Mouse (Mus musculus) limb, embryonic 15.5 days (tissue): Measurements from ENCODE around the gene Rph3a. TPM values are rescaled to one million over a fixed set of nuclear protein-coding genes. Genes with fewer than 3 reads are reported as not detected.

Experiments
- ATAC-seq: fragments of 200-750 bp; cut with Nextera tagmentation; 2 replicates; pipeline ENCODE4 v1.8.0; 2017; ENCODE audit warnings: low read depth, moderate TSS enrichment; ENCODE audit not compliant: insufficient number of reproducible peaks, low FRiP score, low TSS enrichment
- H3K27ac ChIP-seq: fragments of 300-500 bp; sonication (generic); 2 replicates; pipeline ENCODE4 v1.5.1; 2015; ENCODE audit warnings: moderate library complexity, mild to moderate bottlenecking, inconsistent platforms
- H3K27me3 ChIP-seq: fragments of 300-500 bp; sonication (generic); 2 replicates; pipeline ENCODE4 v1.6.1; 2015; ENCODE audit warnings: inconsistent platforms
- H3K36me3 ChIP-seq: fragments of 300-500 bp; sonication (generic); 2 replicates; pipeline ENCODE4 v1.6.1; 2015; ENCODE audit warnings: inconsistent platforms
- H3K4me1 ChIP-seq: fragments of 300-500 bp; sonication (generic); 2 replicates; pipeline ENCODE4 v1.6.1; 2015; ENCODE audit warnings: inconsistent platforms
- H3K4me2 ChIP-seq: fragments of 300-500 bp; sonication (generic); 2 replicates; pipeline ENCODE4 v1.6.1; 2015; ENCODE audit warnings: mild to moderate bottlenecking, inconsistent platforms
- H3K4me3 ChIP-seq: fragments of 300-500 bp; sonication (generic); 2 replicates; pipeline ENCODE4 v1.5.1; 2015; ENCODE audit warnings: mild to moderate bottlenecking, inconsistent platforms
- H3K9ac ChIP-seq: fragments of 300-500 bp; sonication (generic); 2 replicates; pipeline ENCODE4 v1.6.1; 2015; ENCODE audit warnings: inconsistent platforms
- H3K9me3 ChIP-seq: fragments of 300-500 bp; sonication (generic); 2 replicates; pipeline ENCODE4 v1.6.1; 2016; ENCODE audit warnings: inconsistent platforms
- WGBS: fragments of 180-500 bp; shearing (Covaris S2); methylation state at CpG from one replicate; pipeline ENCODE4 v1.1.7; 2015; 5-methylcytosine and 5-hydroxymethylcytosine counted together
- polyA plus RNA-seq: library from polyadenylated mRNA; unstranded; fragments of >200 nt; fragmentation: Nextera tagmentation; extraction: Ambion mirVana; gene quantifications from 2 replicates; pipeline ENCODE4 v1.2.1, GENCODE M21; 2015

Rph3a gene
- polyA plus RNA-seq, 1 experiment from 2014 or later, result 0.06 TPM

DNA sequence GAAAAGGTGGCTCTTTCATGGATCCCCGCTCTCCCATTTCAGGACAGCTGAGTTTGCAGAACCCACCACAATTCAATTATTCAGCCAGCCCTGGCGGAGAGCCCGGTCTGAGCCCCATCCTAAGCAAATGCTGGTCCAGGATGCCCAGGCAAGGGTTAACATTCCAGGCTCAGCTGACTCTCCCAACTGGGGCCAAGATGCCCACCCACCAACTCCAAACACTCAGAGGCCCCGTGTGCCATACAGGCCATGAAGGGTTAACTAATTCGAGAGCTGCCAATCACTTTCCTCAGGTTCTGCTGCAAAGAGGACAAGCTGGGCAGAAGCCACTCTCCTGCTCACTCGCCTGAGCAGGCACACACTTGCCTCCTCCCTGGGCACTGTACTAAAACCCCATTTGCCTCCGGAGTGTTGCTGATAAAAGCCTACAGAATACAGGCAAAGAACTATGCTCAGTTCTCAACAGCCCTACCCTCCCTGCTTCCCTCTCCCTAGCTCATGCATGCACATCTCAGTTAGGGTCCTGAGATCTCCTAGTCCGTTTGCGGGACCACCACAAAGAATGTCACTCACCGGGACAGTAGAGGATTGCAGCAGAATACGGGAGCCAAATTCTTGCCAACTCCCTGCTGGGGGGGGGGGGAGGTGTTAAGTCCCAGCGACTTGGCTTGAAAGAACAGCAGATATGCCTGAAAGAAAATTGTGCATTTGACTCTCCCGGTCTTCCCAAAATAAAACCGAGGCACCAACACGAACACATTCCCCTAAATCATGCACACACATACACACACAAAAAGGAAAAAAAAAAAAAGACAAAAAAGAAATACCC is 1.3 kb downstream of the Rph3a start:
- no peaks in the 10 kb centered on the region for H3K36me3 ChIP-seq
- no peak for ATAC-seq
- H3K27ac ChIP-seq, result no peak overlapping the region
- H3K4me1 ChIP-seq, result peaks cover 3% of the 10 kb centered on the region; the same call in 1 of the 2 replicates
- 15% methylated on average over 15 of the region's 15 CpGs for WGBS
- no peak overlapping the region for H3K4me2 ChIP-seq
- peaks cover 45% of the 10 kb centered on the region for H3K27me3 ChIP-seq
- H3K9ac ChIP-seq, result no peak overlapping the region
- no peaks in the 10 kb centered on the region for H3K9me3 ChIP-seq
- H3K4me3 ChIP-seq, result no peak overlapping the region

DNA sequence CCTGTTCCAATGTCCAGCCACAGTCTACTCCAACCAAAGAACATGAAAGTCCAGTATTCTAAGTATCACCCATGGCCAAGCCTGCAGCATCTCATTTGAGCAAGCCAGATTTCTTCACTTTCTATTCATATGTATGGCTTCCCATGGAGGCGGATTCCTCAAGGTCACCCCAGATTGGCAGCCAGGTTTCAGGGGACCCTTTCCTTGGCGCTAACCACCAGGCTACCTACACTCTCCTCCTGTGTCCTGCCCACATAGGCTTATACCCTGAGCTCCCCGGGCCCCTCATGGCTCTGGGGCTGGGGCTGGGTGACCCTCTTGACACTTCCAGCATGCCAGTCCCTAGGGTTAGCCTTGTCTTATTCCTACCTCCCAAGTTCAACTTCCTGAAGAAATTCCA is 2.3 kb downstream of the Rph3a start:
- no peaks in the 10 kb centered on the region for H3K9me3 ChIP-seq
- H3K4me3 ChIP-seq, result no peak overlapping the region
- no peak overlapping the region for H3K27ac ChIP-seq
- WGBS, result 82% methylated on average over 3 of the region's 3 CpGs
- ATAC-seq, result no peak
- no peaks in the 10 kb centered on the region for H3K36me3 ChIP-seq
- peaks cover 49% of the 10 kb centered on the region for H3K27me3 ChIP-seq
- H3K4me1 ChIP-seq, result peaks cover 3% of the 10 kb centered on the region; the same call in 1 of the 2 replicates
- H3K9ac ChIP-seq, result no peak overlapping the region
- H3K4me2 ChIP-seq, result no peak overlapping the region

DNA sequence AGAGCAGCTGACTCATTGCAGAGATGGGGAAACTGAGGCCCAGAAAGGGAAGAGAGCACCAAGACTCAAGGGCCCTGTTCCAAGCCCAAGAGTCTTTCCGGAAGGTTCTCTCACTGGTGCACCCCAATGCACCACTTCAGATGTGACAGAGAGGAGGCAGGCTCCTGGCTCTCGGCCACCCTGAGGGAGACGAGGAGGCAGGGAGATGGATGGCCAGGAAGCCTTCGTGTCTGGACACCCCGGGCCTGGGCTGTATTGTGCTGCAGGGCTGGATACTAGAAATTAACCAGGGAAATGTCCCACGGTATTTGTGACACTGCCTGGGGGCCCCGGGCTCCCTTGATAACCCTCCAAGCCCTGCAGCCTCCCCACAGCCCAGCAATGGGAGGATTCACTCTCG is 2.8 kb downstream of the Rph3a start:
- Histone ChIP-seq H3K27me3 (peaks cover 51% of the 10 kb centered on the region), H3K4me1 (peaks cover 3% of the 10 kb centered on the region; the same call in 1 of the 2 replicates), H3K4me3 (no peak overlapping the region), H3K36me3 (no peaks in the 10 kb centered on the region), H3K27ac (no peak overlapping the region), H3K4me2 (no peak overlapping the region), H3K9ac (no peak overlapping the region), H3K9me3 (no peaks in the 10 kb centered on the region)
- WGBS, result 72% methylated on average over 8 of the region's 8 CpGs
- ATAC-seq, result no peak

DNA sequence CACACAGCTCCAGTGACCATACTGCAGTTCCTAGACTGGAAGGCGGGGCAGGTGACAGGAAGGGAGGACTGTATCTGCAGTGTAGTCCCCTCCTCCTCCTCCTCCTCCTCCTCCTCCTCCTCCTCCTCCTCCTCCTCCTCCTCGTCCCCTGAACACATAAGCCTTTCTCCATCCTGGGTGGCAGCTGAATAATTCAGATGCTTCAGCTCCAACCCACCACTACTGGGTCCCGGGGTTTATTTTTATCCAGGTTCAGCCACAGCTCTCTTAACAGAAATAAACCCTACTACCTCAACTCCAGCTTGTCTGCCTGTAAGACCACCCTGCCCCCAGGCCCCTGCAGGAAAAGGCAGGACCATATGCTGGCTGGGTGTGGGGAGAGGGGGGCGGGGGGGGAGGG is 3.7 kb downstream of the Rph3a start:
- H3K27ac ChIP-seq, result no peak overlapping the region
- ATAC-seq, result no peak

DNA sequence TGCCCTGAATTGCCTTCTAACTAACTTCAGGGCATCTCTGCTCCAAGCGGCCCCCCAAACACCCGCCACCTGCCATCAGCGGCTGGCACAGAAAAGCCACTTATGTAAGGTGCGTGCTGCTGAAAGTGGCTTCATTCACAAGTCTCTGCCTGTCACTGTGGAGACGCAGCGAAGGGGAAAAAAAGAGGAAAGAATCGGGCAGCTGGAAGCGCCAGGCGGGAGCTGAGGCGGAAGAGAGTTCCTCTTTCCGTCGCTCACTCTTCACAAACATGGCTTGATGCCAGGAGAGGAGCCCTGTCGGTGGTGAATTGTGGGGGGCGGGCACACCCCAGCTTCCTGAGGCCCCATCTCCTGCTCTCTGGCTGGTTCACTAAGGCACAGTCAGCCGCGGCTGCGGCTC is 6.1 kb downstream of the Rph3a start:
- no peaks in the 10 kb centered on the region for H3K4me1 ChIP-seq

More for the DNA sequence above, 3.7 kb downstream of the Rph3a start:
- no peaks in the 10 kb centered on the region for H3K36me3 ChIP-seq
- 55% methylated on average over 2 of the region's 4 CpGs for WGBS
- no peak overlapping the region for H3K4me3 ChIP-seq
- H3K9ac ChIP-seq, result no peak overlapping the region
- H3K27me3 ChIP-seq, result peaks cover 47% of the 10 kb centered on the region
- peaks cover 3% of the 10 kb centered on the region; the same call in 1 of the 2 replicates for H3K4me1 ChIP-seq
- H3K9me3 ChIP-seq, result no peaks in the 10 kb centered on the region
- H3K4me2 ChIP-seq, result no peak overlapping the region

DNA sequence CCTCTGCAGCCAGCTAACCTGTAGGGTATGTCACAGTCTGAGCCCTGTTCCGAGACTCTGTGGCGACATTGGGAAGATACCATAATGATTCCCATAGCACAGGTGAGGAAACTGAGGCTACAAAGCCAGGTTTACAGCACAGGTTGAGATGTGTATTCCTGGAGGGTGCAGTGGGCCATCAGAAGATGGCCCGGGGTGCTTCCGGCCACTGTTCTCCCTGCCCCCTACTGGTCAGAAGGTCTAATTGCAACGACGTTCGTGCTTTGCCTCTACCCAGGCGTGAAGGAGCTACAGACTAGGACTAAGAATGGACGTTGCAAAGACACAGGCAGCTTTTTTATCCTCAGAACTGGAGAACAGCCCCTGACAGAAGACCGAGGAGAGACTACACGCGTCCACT is 10.3 kb downstream of the Rph3a start:
- H3K27me3 ChIP-seq, result peaks cover 11% of the 10 kb centered on the region
- WGBS, result 36% methylated on average over 12 of the region's 12 CpGs
- no peaks in the 10 kb centered on the region for H3K9me3 ChIP-seq
- H3K4me1 ChIP-seq, result no peaks in the 10 kb centered on the region
- H3K9ac ChIP-seq, result no peak overlapping the region
- no peak overlapping the region for H3K27ac ChIP-seq
- no peak for ATAC-seq
- H3K4me2 ChIP-seq, result no peak overlapping the region
- H3K4me3 ChIP-seq, result no peak overlapping the region
- H3K36me3 ChIP-seq, result no peaks in the 10 kb centered on the region

More for the DNA sequence above, 6.1 kb downstream of the Rph3a start:
- ATAC-seq, result no peak
- H3K36me3 ChIP-seq, result no peaks in the 10 kb centered on the region
- 39% methylated on average over 17 of the region's 17 CpGs for WGBS
- no peak overlapping the region for H3K4me3 ChIP-seq
- no peak overlapping the region for H3K4me2 ChIP-seq
- no peaks in the 10 kb centered on the region for H3K9me3 ChIP-seq
- H3K27me3 ChIP-seq, result peaks cover 30% of the 10 kb centered on the region
- no peak overlapping the region for H3K9ac ChIP-seq
- no peak overlapping the region for H3K27ac ChIP-seq

DNA sequence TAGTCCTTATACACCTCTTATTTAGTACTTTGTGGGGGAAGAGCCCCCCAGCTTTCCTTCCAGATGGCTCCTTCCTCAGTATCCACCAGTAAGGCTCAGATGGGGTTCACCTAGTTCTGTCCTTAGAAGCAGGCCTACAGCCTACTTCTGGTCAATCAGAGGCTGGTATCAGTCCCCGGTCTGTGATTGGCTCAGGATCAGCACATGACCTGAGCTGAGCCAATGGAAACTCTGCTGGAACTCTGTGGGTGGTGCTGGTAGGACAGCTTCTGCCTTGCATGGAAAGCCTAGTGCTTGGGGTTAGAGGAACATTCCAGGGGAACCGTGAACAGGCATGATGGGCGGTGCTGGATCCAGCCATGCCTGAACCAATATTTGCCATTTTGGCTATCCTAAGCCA is 21.5 kb downstream of the Rph3a start:
- 88% methylated on average over 3 of the region's 3 CpGs for WGBS
- H3K27me3 ChIP-seq, result no peaks in the 10 kb centered on the region
- no peak overlapping the region for H3K27ac ChIP-seq
- no peak overlapping the region for H3K4me2 ChIP-seq
- ATAC-seq, result no peak
- H3K4me1 ChIP-seq, result no peaks in the 10 kb centered on the region
- no peak overlapping the region for H3K4me3 ChIP-seq
- no peak overlapping the region for H3K9ac ChIP-seq
- H3K36me3 ChIP-seq, result no peaks in the 10 kb centered on the region
- H3K9me3 ChIP-seq, result no peaks in the 10 kb centered on the region

DNA sequence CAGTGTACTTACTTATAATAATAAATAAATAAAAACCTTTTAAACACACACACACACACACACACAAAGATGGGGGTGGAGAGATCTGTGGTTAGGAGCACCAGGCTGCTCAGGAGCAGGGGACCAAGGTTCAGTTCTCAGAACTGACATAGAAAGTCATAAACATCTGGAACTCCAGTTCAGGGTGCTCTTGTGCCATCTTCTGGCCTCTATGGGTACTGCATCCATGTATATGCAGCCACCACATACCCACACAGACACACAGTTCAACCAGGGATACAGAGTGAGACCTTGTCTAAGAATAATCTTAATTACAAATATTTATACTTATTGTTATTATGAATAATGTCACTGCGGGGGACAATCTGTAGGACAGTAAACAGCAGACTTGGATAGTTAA is 26.9 kb downstream of the Rph3a start:
- no peaks in the 10 kb centered on the region; the same call in 1 of the 2 replicates for H3K9me3 ChIP-seq
- no peak overlapping the region for H3K4me3 ChIP-seq
- no peaks in the 10 kb centered on the region for H3K36me3 ChIP-seq
- H3K27ac ChIP-seq, result no peak overlapping the region
- no peaks in the 10 kb centered on the region for H3K4me1 ChIP-seq
- no peaks in the 10 kb centered on the region for H3K27me3 ChIP-seq
- no peak overlapping the region for H3K4me2 ChIP-seq
- no peak overlapping the region for H3K9ac ChIP-seq
- no peak for ATAC-seq
- 80% methylated on average over 1 of the region's 1 CpGs for WGBS

DNA sequence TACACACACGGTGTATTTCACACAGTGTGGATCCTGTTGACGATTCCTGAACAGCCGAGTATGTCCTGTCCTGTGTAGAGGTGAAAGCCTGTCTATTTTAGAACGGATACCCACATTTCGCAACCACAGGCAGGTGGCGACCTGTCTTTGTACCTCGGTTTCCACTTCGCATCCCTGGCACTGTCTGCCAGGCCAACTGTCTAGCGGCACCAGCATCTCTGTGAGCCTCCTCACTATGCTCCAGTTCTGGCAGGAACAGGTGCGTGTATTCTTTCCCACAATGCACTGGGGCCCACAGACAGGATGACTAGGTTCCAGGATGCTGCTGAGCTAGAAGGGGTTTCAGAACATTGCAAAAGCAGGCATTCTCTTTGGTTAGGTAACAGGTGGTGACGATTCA is 28.7 kb downstream of the Rph3a start:
- Histone ChIP-seq H3K4me1 (no peaks in the 10 kb centered on the region), H3K9ac (no peak overlapping the region), H3K4me3 (no peak overlapping the region), H3K27me3 (no peaks in the 10 kb centered on the region), H3K4me2 (no peak overlapping the region), H3K27ac (no peak overlapping the region), H3K9me3 (no peaks in the 10 kb centered on the region; the same call in 1 of the 2 replicates), H3K36me3 (no peaks in the 10 kb centered on the region)
- WGBS, result 89% methylated on average over 11 of the region's 11 CpGs
- no peak for ATAC-seq

DNA sequence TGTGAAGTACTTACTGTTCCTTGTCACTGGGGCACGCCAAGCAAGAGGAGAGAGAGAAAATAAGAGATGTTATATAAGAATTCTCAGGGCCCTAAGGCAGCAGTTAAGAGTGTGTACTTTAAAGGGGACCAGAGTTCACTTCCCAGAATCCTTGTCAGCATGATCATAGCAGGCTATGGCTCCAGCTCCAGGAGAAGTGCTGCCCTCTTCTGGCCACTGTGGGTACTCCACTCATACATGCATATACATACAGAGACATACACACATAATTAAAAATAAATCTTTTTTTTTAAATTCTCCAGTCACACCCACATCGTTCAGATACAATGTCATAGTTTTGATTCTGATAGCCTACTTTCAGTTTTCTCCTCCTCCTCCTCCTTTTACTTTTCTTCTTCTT is 29.8 kb downstream of the Rph3a start:
- 82% methylated on average over 2 of the region's 2 CpGs for WGBS
- H3K9me3 ChIP-seq, result no peaks in the 10 kb centered on the region; the same call in 1 of the 2 replicates
- H3K4me3 ChIP-seq, result no peak overlapping the region
- H3K27me3 ChIP-seq, result no peaks in the 10 kb centered on the region
- H3K36me3 ChIP-seq, result no peaks in the 10 kb centered on the region
- H3K4me2 ChIP-seq, result no peak overlapping the region
- H3K27ac ChIP-seq, result no peak overlapping the region
- no peak overlapping the region for H3K9ac ChIP-seq
- no peak for ATAC-seq
- H3K4me1 ChIP-seq, result no peaks in the 10 kb centered on the region

DNA sequence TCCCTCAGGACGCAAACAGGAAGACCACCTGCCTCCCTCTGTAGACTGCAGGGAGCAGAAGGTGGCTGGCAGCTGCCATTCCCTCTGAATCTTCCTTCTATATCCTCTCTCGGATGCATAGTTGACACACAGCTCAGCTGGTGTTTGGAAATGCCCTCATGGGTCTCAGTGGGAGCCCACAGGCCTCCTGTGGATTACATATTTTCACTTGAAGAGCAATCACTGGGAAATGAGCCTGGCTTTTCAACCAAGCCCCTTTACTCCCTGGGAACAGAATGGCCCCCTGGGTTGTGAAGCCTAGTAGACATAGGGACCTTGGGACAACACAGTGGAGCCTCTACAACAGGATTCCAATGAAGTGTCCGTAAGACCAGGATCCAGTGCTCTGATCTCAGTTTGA is 33.8 kb downstream of the Rph3a start:
- Histone ChIP-seq H3K9me3 (no peaks in the 10 kb centered on the region; the same call in 1 of the 2 replicates), H3K27ac (no peak overlapping the region), H3K9ac (no peak overlapping the region), H3K27me3 (no peaks in the 10 kb centered on the region), H3K36me3 (no peaks in the 10 kb centered on the region), H3K4me3 (no peak overlapping the region), H3K4me1 (no peaks in the 10 kb centered on the region), H3K4me2 (no peak overlapping the region)
- ATAC-seq, result no peak
- 46% methylated on average over 3 of the region's 3 CpGs for WGBS

DNA sequence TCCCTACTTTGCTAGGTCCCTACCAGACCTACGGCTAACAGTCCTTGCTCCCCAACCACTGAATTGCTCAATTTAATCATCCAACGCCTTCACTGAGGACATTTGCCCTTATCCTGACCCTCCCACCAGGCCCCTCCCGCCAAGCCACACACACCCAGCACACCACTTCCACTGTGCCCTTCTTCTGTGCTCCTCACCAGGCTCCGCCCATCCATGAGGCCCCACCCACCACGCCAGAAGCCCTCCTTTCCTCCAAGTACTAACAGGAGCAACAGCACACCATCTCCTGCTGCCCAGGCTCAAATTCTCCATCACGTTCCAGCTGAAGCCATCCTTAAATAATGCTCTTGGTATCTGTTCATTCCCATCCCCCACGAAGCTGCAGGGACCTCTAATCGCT is 35.4 kb downstream of the Rph3a start:
- Histone ChIP-seq H3K36me3 (no peaks in the 10 kb centered on the region), H3K9ac (no peak overlapping the region), H3K4me1 (no peaks in the 10 kb centered on the region), H3K27me3 (no peaks in the 10 kb centered on the region), H3K4me2 (no peak overlapping the region), H3K9me3 (no peaks in the 10 kb centered on the region), H3K27ac (no peak overlapping the region), H3K4me3 (no peak overlapping the region)
- 54% methylated on average over 8 of the region's 8 CpGs for WGBS
- no peak for ATAC-seq
